ENCODE assay signal across 8 mouse cellular contexts in genomic region chr4:98108676-98109016, GRCm38 (mm10).
DNase-seq lines count a peak whose midpoint lies in the region; ATAC-seq and TF ChIP-seq lines count a peak whose summit lies in the region.

No protein-coding gene starts in this region.

- peak; percentile 52; the same call in 1 of the 2 replicates for ATAC-seq in heart, embryonic 14.5 days (ENCODE audit: insufficient number of reproducible peaks, insufficient read depth, low FRiP score, low read depth)
- peak; percentile 61 for ATAC-seq in lung, embryonic 16.5 days (ENCODE audit: low read depth)
- ATAC-seq in stomach, postnatal 0 days (ENCODE audit: low FRiP score, low TSS enrichment), result peak; percentile 56; the same call in 1 of the 2 replicates

- no peak overlapping the region for H3K4me3 ChIP-seq in heart, embryonic 10.5 days
- no peak overlapping the region for H3K4me3 ChIP-seq in heart, embryonic 14.5 days (ENCODE audit: control insufficient read depth in 1 of 2, insufficient read depth in 1 of 2, low read depth in 1 of 2, low read length in 2 of 2)
- H3K4me3 ChIP-seq in lung, embryonic 16.5 days (ENCODE audit: low read length), result no peak overlapping the region
- H3K4me3 ChIP-seq in stomach, postnatal 0 days (ENCODE audit: low read depth, low read length), result no peak overlapping the region

- H3K4me2 ChIP-seq in heart, embryonic 14.5 days (ENCODE audit: low read length), result no peak overlapping the region
- peak overlapping the region; percentile 28 for H3K4me2 ChIP-seq in lung, embryonic 16.5 days (ENCODE audit: low read depth, low read length)
- H3K4me2 ChIP-seq in stomach, postnatal 0 days (replicated peaks; ENCODE audit: low read depth), result no peak overlapping the region

- H3K9ac ChIP-seq in heart, embryonic 14.5 days (ENCODE audit: low read length), result no peak overlapping the region
- H3K9ac ChIP-seq in lung, embryonic 16.5 days (ENCODE audit: low read length), result no peak overlapping the region
- H3K9ac ChIP-seq in stomach, postnatal 0 days (ENCODE audit: low read length), result no peak overlapping the region

- H3K9me3 ChIP-seq in heart, embryonic 10.5 days, result no peaks in the 10 kb centered on the region
- no peaks in the 10 kb centered on the region for H3K9me3 ChIP-seq in heart, embryonic 14.5 days (ENCODE audit: control insufficient read depth, low read length)
- H3K9me3 ChIP-seq in lung, embryonic 16.5 days (ENCODE audit: control insufficient read depth, low read length), result no peaks in the 10 kb centered on the region
- H3K9me3 ChIP-seq in stomach, postnatal 0 days (ENCODE audit: control insufficient read depth, low read length), result no peaks in the 10 kb centered on the region

- DNase-seq in heart, embryonic 10.5 days (ENCODE audit: low spot score), result peak; percentile 75
- DNase-seq in heart, adult 9 months (ENCODE audit: low spot score in 2 of 2), result no peak
- DNase-seq in brain, embryonic 14.5 days (ENCODE audit: low read depth), result peak; percentile 98
- DNase-seq in stomach, postnatal 0 days (ENCODE audit: low spot score), result peak; percentile 22
- DNase-seq in gastrocnemius, postnatal 36 days, result no peak
- DNase-seq in adrenal gland, postnatal 36 days, result no peak

- H3K36me3 ChIP-seq in heart, embryonic 10.5 days, result 0 out of 2 replicates have a peak, but pooled peaks cover 2% of the 10 kb centered on the region
- peaks cover 8% of the 10 kb centered on the region for H3K36me3 ChIP-seq in heart, embryonic 14.5 days (ENCODE audit: control insufficient read depth, insufficient read depth, low read length)
- 0 out of 2 replicates have a peak, but pooled peaks cover 2% of the 10 kb centered on the region for H3K36me3 ChIP-seq in lung, embryonic 16.5 days (ENCODE audit: control insufficient read depth, insufficient read depth, low read length)
- H3K36me3 ChIP-seq in stomach, postnatal 0 days (ENCODE audit: control insufficient read depth, insufficient read depth, low read length), result no peaks in the 10 kb centered on the region

- H3K27ac ChIP-seq in heart, embryonic 10.5 days, result peak overlapping the region; percentile 67; the same call in 1 of the 2 replicates
- H3K27ac ChIP-seq in heart, embryonic 14.5 days (replicated peaks in 1 of 2; ENCODE audit: control insufficient read depth in 1 of 2, insufficient read depth in 1 of 2, low read depth in 2 of 2, low read length in 2 of 2), result peak overlapping the region; percentile 77 to 88
- peak overlapping the region; percentile 77 for H3K27ac ChIP-seq in lung, embryonic 16.5 days (ENCODE audit: low read length)
- peak overlapping the region; percentile 59 for H3K27ac ChIP-seq in stomach, postnatal 0 days (replicated peaks)

- peaks cover 44% of the 10 kb centered on the region for H3K4me1 ChIP-seq in heart, embryonic 10.5 days
- H3K4me1 ChIP-seq in heart, embryonic 14.5 days (ENCODE audit: control insufficient read depth in 2 of 2, insufficient read depth in 2 of 2, low read length in 2 of 2), result peaks cover 20 to 46% of the 10 kb centered on the region in 2 experiments
- peaks cover 38% of the 10 kb centered on the region for H3K4me1 ChIP-seq in lung, embryonic 16.5 days (replicated peaks; ENCODE audit: control insufficient read depth, insufficient read depth, low read length)
- peaks cover 3% of the 10 kb centered on the region; the same call in 1 of the 2 replicates for H3K4me1 ChIP-seq in stomach, postnatal 0 days (replicated peaks; ENCODE audit: control insufficient read depth, insufficient read depth)

- no peak for TF ChIP-seq CTCF in brain, embryonic 14.5 days (IDR thresholded peaks at IDR 0.05; ENCODE audit: borderline replicate concordance, extremely low read depth, insufficient read depth, insufficient read length)
- no peak for TF ChIP-seq CTCF in stomach, postnatal 0 days (IDR thresholded peaks at IDR 0.05; ENCODE audit: low read depth)

- TF ChIP-seq EP300 in stomach, postnatal 0 days (optimal IDR thresholded peaks at IDR 0.05), result no peak

- intact Hi-C loops in gastrocnemius, postnatal 36 days (cut with DNase I), result loop anchor here (5.0 to 10.0 kb wide), 2 partner anchors 104 to 241 kb away; no protein-coding TSS in a partner anchor

- H3K27me3 ChIP-seq in heart, embryonic 10.5 days (ENCODE audit: insufficient read depth, poor library complexity, severe bottlenecking), result no peaks in the 10 kb centered on the region
- no peaks in the 10 kb centered on the region for H3K27me3 ChIP-seq in heart, embryonic 14.5 days (ENCODE audit: control insufficient read depth, insufficient read depth, low read length)
- H3K27me3 ChIP-seq in lung, embryonic 16.5 days (ENCODE audit: control insufficient read depth, insufficient read depth, low read depth, low read length), result no peaks in the 10 kb centered on the region
- no peaks in the 10 kb centered on the region for H3K27me3 ChIP-seq in stomach, postnatal 0 days (ENCODE audit: control insufficient read depth, insufficient read depth, low read length)

- TF ChIP-seq POLR2A in brain, embryonic 14.5 days (IDR thresholded peaks at IDR 0.05; ENCODE audit: borderline replicate concordance, extremely low read depth, insufficient read depth, insufficient read length, poor library complexity, severe bottlenecking), result no peak

- WGBS in heart, embryonic 10.5 days, result 20% methylated on average over 4 of the region's 4 CpGs
- WGBS in heart, embryonic 14.5 days, result 33% methylated on average over 4 of the region's 4 CpGs
- 16% methylated on average over 4 of the region's 4 CpGs for WGBS in lung, embryonic 16.5 days
- 27% methylated on average over 4 of the region's 4 CpGs for WGBS in stomach, postnatal 0 days

Comparison
In these comparisons a context has a peak if more than half of its experiments do, and no peak if none do; other contexts are left out.
1. DNase-seq: peak in heart, embryonic 10.5 days (single experiment), brain, embryonic 14.5 days (single experiment) and stomach, postnatal 0 days (single experiment); none in heart, adult 9 months (0 of 2), gastrocnemius, postnatal 36 days (0 of 2) and adrenal gland, postnatal 36 days (0 of 2).
2. Peak in every context shown above with its lines, with median percentiles within 50 percentile points of each other: H3K27ac ChIP-seq and ATAC-seq.